Mouse (Mus musculus) ES-E14 (cell line): Measurements from ENCODE around the gene Ankrd66. TPM values are rescaled to one million over a fixed set of nuclear protein-coding genes. Genes with fewer than 3 reads are reported as not detected.

Experiments used
- DNase-seq: peaks from one replicate; pipeline ENCODE4 v3.0.0-alpha.2; 2013; ENCODE audit warnings: low read depth, low spot score
- H3K27ac ChIP-seq: 2 replicates; pipeline ENCODE4 v1.5.1; 2012; ENCODE audit warnings: low read depth, mild to moderate bottlenecking, low read length, moderate library complexity, mixed read lengths; ENCODE audit not compliant: poor library complexity, insufficient read depth, severe bottlenecking
- H3K36me3 ChIP-seq: 2 replicates; pipeline ENCODE4 v1.6.1; 2012; ENCODE audit warnings: mild to moderate bottlenecking, low read length, moderate library complexity, mixed read lengths; ENCODE audit not compliant: control insufficient read depth, poor library complexity, insufficient read depth, severe bottlenecking
- H3K4me1 ChIP-seq, 2 experiments: fragments of 150-350 bp in 1 of 2; sonication (generic) in 1 of 2; 2 replicates each; pipeline ENCODE4 v1.6.1; 2012; ENCODE audit warnings: low read length in 2 of 2, mild to moderate bottlenecking in 1 of 2, mixed read lengths in 1 of 2; ENCODE audit not compliant: control insufficient read depth in 2 of 2, insufficient read depth in 2 of 2, poor library complexity in 1 of 2
- H3K4me3 ChIP-seq, 2 experiments: fragments of 150-350 bp in 1 of 2; sonication (generic) in 1 of 2; 2 replicates each; pipeline ENCODE4 v1.5.1; 2012; ENCODE audit warnings: low read length in 2 of 2, low read depth in 1 of 2, mild to moderate bottlenecking in 1 of 2, mixed read lengths in 1 of 2; ENCODE audit not compliant: insufficient read depth in 1 of 2, poor library complexity in 1 of 2, severe bottlenecking in 1 of 2
- H3K9ac ChIP-seq: 2 replicates; pipeline ENCODE4 v1.6.1; 2012; ENCODE audit warnings: low read depth, mild to moderate bottlenecking, low read length, mixed read lengths; ENCODE audit not compliant: poor library complexity, insufficient read depth, severe bottlenecking
- H3K9me3 ChIP-seq: fragments of 150-350 bp; sonication (generic); 2 replicates; pipeline ENCODE4 v1.6.1; 2012; ENCODE audit warnings: low read depth, mild to moderate bottlenecking, low read length; ENCODE audit not compliant: control insufficient read depth, insufficient read depth
- CHD2 ChIP-seq: IDR thresholded peaks from 2 replicates; pipeline ENCODE4 v1.6.1; 2014; ENCODE audit warnings: mild to moderate bottlenecking, low read depth, low read length, inconsistent platforms
- HCFC1 ChIP-seq: IDR thresholded peaks from 2 replicates; pipeline ENCODE4 v1.6.1; 2012; ENCODE audit warnings: low read length, inconsistent platforms, borderline replicate concordance; ENCODE audit not compliant: insufficient read depth
- MAFK ChIP-seq: IDR thresholded peaks from 2 replicates; pipeline ENCODE4 v1.6.1; 2014; ENCODE audit warnings: mild to moderate bottlenecking, low read depth, low read length, inconsistent platforms; ENCODE audit not compliant: insufficient read depth
- ZC3H11A ChIP-seq: IDR thresholded peaks from 2 replicates; pipeline ENCODE4 v1.6.1; 2012; ENCODE audit warnings: low read depth, mild to moderate bottlenecking, inconsistent platforms, low read length, borderline replicate concordance
- ZNF384 ChIP-seq: IDR thresholded peaks from 2 replicates; pipeline ENCODE4 v1.6.1; 2012; ENCODE audit warnings: low read depth, low read length, inconsistent platforms
- in situ Hi-C, 2 experiments: fragments of 600-800 bp; cut with MboI; formaldehyde crosslinking; loops; one replicate each; pipeline ENCODE4 v1.15.1; 2025; ENCODE audit warnings: low sequenced_read_pairs in 2 of 2, inconsistent platforms in 1 of 2; ENCODE audit not compliant: unreplicated experiment in 2 of 2
- total RNA-seq: library from RNA; depleted of rRNA; stranded (reverse); fragments of 300-350 nt; gene quantifications from 2 replicates; pipeline ENCODE4 v1.2.3, GENCODE M21; 2012

Gene Ankrd66
- total RNA-seq, 1 experiment: not detected

DNA sequence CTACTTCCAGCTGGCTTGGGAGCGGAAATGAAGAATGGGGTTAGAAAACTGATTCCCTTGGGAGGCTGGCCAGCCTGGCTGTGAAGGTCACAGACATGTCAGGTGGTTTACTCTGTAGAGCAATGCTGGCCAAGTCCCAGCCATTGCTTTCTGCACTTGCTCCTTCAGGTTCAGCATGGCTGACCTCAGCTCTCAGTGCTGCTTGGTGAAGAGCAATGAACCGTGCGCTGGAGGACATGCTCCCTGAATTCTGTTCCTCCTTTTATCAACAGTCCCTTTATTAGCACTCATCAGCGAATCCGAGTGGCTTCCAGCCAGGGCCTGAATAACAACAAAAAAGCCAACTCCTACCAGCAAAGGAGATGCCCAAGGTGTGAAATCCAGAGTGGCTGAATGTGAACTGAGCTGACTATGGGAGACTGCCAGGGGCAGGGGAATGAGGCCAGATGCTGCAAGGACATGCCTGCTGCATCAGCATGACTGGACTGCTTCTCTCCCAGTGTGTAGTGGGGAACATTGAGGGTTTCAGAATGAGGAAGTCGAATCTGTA, 14.2 kb upstream of the Ankrd66 start:
- no peak overlapping the region for H3K27ac ChIP-seq
- 0 out of 2 replicates have a peak, but pooled peaks have one; percentile 21 for TF ChIP-seq MAFK
- no peak for TF ChIP-seq ZC3H11A

GRCm38 (mm10) chr17:43557104-43557503, 13.7 kb upstream of the Ankrd66 start:
- DNase-seq: no peak
- no peak overlapping the region for H3K27ac ChIP-seq
- peaks cover 3 to 6% of the 10 kb centered on the region in 2 experiments; a peak in 2 of 4 replicates for H3K4me1 ChIP-seq
- TF ChIP-seq ZNF384 (no peak), MAFK (no peak), HCFC1 (no peak), ZC3H11A (no peak)
- no peaks in the 10 kb centered on the region for H3K36me3 ChIP-seq
- no peak overlapping the region for H3K9ac ChIP-seq
- H3K4me3 ChIP-seq: no peak overlapping the region
- in situ Hi-C loops: no loop called here
- no peaks in the 10 kb centered on the region for H3K9me3 ChIP-seq

More for the DNA sequence above, 14.2 kb upstream of the Ankrd66 start:
- in situ Hi-C loops: no loop called here
- Histone ChIP-seq H3K36me3 (no peaks in the 10 kb centered on the region), H3K4me1 (peaks cover 3 to 6% of the 10 kb centered on the region in 2 experiments; a peak in 2 of 4 replicates), H3K4me3 (no peak overlapping the region), H3K9ac (no peak overlapping the region), H3K9me3 (no peaks in the 10 kb centered on the region)
- no peak for DNase-seq

GRCm38 (mm10) chr17:43554516-43555403, 11.3 kb upstream of the Ankrd66 start:
- no peaks in the 10 kb centered on the region for H3K9me3 ChIP-seq
- H3K4me3 ChIP-seq: no peak overlapping the region
- TF ChIP-seq ZNF384: no peak
- TF ChIP-seq MAFK: no peak
- TF ChIP-seq HCFC1: no peak
- TF ChIP-seq ZC3H11A: no peak
- no peak for TF ChIP-seq CHD2
- H3K36me3 ChIP-seq: no peaks in the 10 kb centered on the region
- no peak for DNase-seq
- H3K9ac ChIP-seq: no peak overlapping the region
- in situ Hi-C loops: no loop called here
- no peak overlapping the region for H3K27ac ChIP-seq
- peaks cover 3 to 6% of the 10 kb centered on the region in 2 experiments; a peak in 2 of 4 replicates for H3K4me1 ChIP-seq

- Histone ChIP-seq H3K9me3 (no peaks in the 10 kb centered on the region), H3K36me3 (no peaks in the 10 kb centered on the region), H3K4me1 (no peaks in the 10 kb centered on the region), H3K27ac (no peak overlapping the region), H3K4me3 (no peak overlapping the region), H3K9ac (no peak overlapping the region)
- in situ Hi-C loops: no loop called here
- no peak for DNase-seq
- TF ChIP-seq ZC3H11A: no peak
- TF ChIP-seq HCFC1: no peak
- TF ChIP-seq ZNF384: no peak
- no peak for TF ChIP-seq MAFK
- TF ChIP-seq CHD2: no peak
These were observed 7.7 kb upstream of the Ankrd66 start for GRCm38 (mm10) chr17:43551122-43551630.

GRCm38 (mm10) chr17:43544040-43544439, 601 bp upstream of the Ankrd66 start:
- Histone ChIP-seq H3K9ac (no peak overlapping the region), H3K4me1 (no peaks in the 10 kb centered on the region), H3K4me3 (no peak overlapping the region), H3K36me3 (no peaks in the 10 kb centered on the region), H3K27ac (no peak overlapping the region), H3K9me3 (no peaks in the 10 kb centered on the region)
- no peak for TF ChIP-seq ZC3H11A
- no peak for TF ChIP-seq ZNF384
- TF ChIP-seq CHD2: no peak
- TF ChIP-seq MAFK: no peak
- no peak for TF ChIP-seq HCFC1
- in situ Hi-C loops: no loop called here
- DNase-seq: no peak
